Mouse (Mus musculus): ENCODE measurements around the gene Zfp462.
"Not testable (repeated sequence)": the region's sequence is repeated elsewhere in the genome, so short reads cannot be mapped to it uniquely, and the experiment has no call there.

DNA sequence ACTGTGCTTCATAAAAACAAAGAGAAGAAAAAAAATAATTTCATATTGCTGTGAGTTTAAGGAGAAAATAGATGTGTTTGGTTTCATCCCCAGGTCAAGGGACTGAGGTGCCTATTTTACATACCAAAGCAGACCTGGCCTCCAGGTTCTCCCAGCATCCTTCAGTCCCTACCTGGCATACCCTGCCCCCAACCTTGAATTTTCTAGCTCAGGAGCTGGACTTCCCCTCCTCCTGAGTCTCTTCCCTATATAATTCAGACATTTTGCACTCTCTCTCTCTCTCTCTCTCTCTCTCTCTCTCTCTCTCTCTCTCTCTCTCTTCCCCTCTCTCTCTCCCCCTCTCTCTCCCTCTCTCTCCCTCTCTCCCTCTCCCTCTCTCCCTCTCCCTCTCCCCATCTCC lies 48.2 kb downstream of the Zfp462 start:
- not testable (repeated sequence) for TF ChIP-seq CTCF (IDR thresholded peaks at IDR 0.05; ENCODE audit: insufficient read depth, low read length); POLR2A (IDR thresholded peaks at IDR 0.05; ENCODE audit: borderline replicate concordance, extremely low read depth, low read depth, low read length)

Data from lung, adult 2 months (tissue).